Mouse (Mus musculus): ENCODE data around the gene Tmem212.

The Tmem212 gene

GRCm38 (mm10) chr3:27854431-27855180 is 41.6 kb downstream of the Tmem212 start:
- in situ Hi-C loops (cut with MboI; ENCODE audit: low sequenced_read_pairs), result no loop called here

GRCm38 (mm10) chr3:27843266-27843665 is 52.9 kb downstream of the Tmem212 start:
- in situ Hi-C loops (cut with MboI; ENCODE audit: low sequenced_read_pairs), result no loop called here

GRCm38 (mm10) chr3:27842856-27843255 is 53.3 kb downstream of the Tmem212 start:
- in situ Hi-C loops (cut with MboI; ENCODE audit: low sequenced_read_pairs), result no loop called here

- in situ Hi-C loops (cut with MboI; ENCODE audit: low sequenced_read_pairs), result no loop called here
Observed at GRCm38 (mm10) chr3:27840311-27840710, 55.9 kb downstream of the Tmem212 start.

- in situ Hi-C loops (cut with MboI; ENCODE audit: low sequenced_read_pairs), result no loop called here
Observed at GRCm38 (mm10) chr3:27839795-27840194, 56.4 kb downstream of the Tmem212 start.

GRCm38 (mm10) chr3:27839231-27839630 is 56.9 kb downstream of the Tmem212 start:
- in situ Hi-C loops (cut with MboI; ENCODE audit: low sequenced_read_pairs), result no loop called here

- in situ Hi-C loops (cut with MboI; ENCODE audit: low sequenced_read_pairs), result no loop called here
Observed at GRCm38 (mm10) chr3:27836297-27836696, 59.9 kb downstream of the Tmem212 start.

- in situ Hi-C loops (cut with MboI; ENCODE audit: low sequenced_read_pairs), result no loop called here
Observed at GRCm38 (mm10) chr3:27835786-27836185, 60.4 kb downstream of the Tmem212 start.

- in situ Hi-C loops (cut with MboI; ENCODE audit: low sequenced_read_pairs), result no loop called here
Observed at GRCm38 (mm10) chr3:27828755-27829154, 67.4 kb downstream of the Tmem212 start.

- in situ Hi-C loops (cut with MboI; ENCODE audit: low sequenced_read_pairs), result no loop called here
Observed at GRCm38 (mm10) chr3:27827236-27827635, 68.9 kb downstream of the Tmem212 start.

- in situ Hi-C loops (cut with MboI; ENCODE audit: low sequenced_read_pairs), result no loop called here
Observed at GRCm38 (mm10) chr3:27825985-27826384, 70.2 kb downstream of the Tmem212 start.

Measured in CH12F3 (cell line).